Mouse (Mus musculus): ENCODE measurements around the gene F13b.

- TF ChIP-seq ZC3H11A (IDR thresholded peaks at IDR 0.05; ENCODE audit: borderline replicate concordance, low read depth, low read length) (no peak), CHD2 (IDR thresholded peaks at IDR 0.05; ENCODE audit: low read depth, low read length) (no peak), HCFC1 (IDR thresholded peaks at IDR 0.05; ENCODE audit: borderline replicate concordance, insufficient read depth, low read length) (no peak)
These were observed 13.1 kb downstream of the F13b start for GRCm38 (mm10) chr1:139514556-139514955.
